Mouse (Mus musculus): ENCODE results near the gene Dpyd.

The Dpyd gene

GRCm38 (mm10) chr3:118561554-118562310, at the start of gene Dpyd:
TSS of gene Dpyd (plus strand) at chr3:118562129.
- DNase-seq (ENCODE audit: low spot score) = no peak

GRCm38 (mm10) chr3:118537676-118538075, 24.3 kb upstream of the Dpyd start:
- no peak for DNase-seq (ENCODE audit: low spot score)

DNA sequence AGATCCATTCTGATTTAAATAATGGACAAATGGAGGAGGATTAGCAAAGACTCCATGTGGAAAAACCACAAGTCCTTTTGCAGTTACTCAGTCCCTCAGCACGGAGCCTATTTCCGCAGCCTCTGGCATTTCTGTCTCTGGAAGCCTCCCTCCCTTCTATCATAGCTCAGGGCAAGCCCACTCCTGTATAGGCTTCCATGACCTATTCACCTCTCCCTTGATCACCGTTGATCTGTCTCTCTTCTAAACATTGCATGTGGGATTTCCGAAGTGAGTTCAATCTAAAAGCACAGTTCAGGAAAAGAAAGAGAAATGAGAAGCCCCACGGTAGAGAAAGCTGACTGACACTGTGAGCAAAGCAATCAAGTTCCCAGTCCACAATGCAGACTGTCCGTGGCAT, 20.2 kb upstream of the Dpyd start:
- no peak for DNase-seq (ENCODE audit: low spot score)

- no peak for DNase-seq (ENCODE audit: low spot score)
These were observed 14.2 kb upstream of the Dpyd start for GRCm38 (mm10) chr3:118547551-118548210.

DNA sequence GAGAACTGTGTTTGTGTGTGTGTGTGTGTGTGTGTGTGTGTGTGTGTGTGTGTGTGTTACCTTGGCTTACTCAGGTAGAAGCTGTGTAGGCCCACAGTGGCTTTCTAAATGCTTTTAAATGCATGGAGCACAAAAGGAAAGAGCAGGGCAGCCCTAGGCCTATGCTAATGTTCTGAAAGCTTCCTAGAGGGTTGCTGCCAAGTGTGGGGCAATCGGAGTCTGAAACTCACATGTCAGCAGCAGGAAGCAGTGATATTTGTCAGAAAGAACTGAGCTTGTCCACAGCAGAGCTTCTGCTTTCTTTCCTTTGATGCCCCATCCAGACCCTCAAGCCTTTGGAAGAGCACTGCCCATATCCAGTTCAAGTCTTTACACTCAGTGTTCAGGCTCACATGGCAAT, 4.3 kb upstream of the Dpyd start:
- no peak for DNase-seq (ENCODE audit: low spot score)

DNA sequence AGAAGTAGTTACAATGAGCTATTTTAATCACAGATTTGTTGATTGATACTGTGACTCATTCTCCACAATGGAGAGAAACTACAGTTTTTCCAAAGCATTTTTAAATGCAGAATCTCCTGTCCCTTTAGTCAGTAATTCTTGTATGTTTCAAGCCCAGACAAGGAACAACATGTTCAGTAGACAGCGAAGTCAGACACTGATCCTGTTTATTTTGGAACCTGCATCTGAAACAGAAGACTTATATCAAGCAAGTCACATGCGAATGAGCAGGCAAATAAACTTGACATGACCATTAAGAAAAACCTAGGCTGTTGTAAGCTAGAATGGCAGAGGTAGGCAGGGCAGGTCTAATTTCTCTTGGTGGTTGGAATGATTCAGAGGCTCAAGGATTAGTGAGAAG, 2.0 kb upstream of the Dpyd start:
- no peak for DNase-seq (ENCODE audit: low spot score)

DNA sequence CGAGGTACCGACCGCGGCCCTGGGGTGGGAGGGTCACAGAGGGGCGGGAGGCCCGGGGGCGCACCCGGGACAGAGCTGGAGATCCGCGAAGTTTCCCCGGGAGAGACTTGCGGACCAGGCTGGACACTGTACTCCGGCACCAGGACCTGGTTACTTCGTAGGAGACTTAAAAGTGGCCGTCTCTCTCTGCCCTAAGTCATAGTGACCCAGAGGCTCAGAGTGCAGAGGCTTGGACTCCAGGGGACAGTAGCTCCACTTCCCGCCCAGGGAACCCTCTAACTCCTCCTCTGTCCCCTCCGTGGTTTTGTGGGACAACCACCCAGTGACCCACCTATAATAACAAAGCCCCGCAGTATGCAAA, 362 bp downstream of the Dpyd start:
- DNase-seq (ENCODE audit: low spot score) = no peak

DNA sequence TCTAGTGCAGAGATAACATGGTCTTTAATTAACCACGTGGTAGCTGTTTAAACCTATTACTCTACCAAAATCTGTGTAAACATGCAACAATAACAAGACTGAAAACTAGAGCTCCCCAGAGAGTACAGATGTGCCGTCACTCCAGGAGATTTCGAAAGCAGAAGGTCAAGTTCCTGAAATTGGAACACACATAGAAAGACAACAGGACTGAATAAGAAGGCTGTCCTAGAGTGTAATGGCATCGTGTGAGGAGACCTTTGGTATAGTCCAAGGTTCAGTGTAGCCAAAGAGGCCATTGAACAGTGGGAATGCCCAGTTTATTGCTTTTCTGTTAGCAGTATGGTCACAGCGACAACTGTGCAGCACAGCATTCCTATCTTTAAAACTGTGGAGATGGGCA, 4.8 kb downstream of the Dpyd start:
- no peak for DNase-seq (ENCODE audit: low spot score)

DNA sequence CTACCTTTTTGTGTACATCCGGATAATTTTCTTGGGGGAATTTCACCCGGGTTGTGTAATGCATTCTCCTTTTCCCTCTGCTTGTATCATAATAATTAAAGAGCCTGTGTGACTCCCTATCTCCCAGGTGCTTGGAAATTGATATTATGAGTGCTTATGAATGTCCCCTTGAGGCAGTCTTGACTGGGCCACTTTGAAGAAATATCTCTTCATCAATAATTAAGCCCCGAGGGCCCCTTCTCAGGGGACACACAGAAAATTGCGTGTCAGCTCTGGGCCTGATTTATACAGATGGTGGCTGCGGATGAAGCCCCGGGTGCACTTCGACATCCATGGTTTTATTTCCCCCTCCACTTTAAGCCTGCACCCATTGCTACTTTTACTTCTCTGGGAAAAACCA, 8.3 kb downstream of the Dpyd start:
- no peak for DNase-seq (ENCODE audit: low spot score)

DNA sequence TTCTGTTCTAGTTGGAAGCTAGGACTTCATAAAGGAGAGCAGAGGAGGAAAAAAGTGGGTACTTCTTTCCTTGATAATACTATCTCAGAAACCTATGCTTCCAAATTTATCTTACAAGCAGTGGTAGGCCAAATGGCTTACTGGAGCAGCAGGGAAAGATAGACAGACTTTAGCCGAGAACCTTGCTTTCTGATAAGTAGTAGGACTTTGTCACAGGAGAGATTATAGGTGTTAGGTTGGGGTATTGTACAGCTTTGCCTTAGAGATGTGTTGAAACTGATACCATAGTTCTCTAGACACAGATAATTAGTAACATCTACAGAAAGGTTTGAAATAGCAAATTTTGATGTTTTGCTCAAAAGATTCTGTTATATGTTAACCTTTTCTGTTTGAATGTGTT, 28.6 kb downstream of the Dpyd start:
- no peak for DNase-seq (ENCODE audit: low spot score)

DNA sequence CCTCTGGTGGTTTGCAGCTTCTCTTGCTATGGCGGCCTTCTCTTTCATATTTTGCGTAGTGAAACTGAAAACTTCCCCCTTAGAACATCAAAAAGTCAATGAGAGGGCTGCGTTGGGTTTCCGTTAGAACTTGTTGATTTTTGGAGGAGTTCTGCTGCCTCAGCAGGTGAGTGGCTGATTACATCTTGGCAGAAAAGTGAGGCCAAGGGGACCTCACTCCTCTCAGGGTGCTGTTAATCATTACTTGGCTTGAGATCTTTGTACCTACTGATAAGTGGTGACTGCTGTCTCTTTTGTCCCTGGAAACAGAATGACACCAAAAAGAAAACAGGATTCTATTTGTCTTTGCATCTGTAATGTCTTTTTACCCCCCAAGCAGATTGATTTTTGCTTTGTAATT, 32.9 kb downstream of the Dpyd start:
- no peak for DNase-seq (ENCODE audit: low spot score)

- no peak for DNase-seq (ENCODE audit: low spot score)
These were observed 33.8 kb downstream of the Dpyd start for GRCm38 (mm10) chr3:118595693-118596092.

- DNase-seq (ENCODE audit: low spot score) = no peak
These were observed 40.0 kb downstream of the Dpyd start for GRCm38 (mm10) chr3:118601689-118602640.

GRCm38 (mm10) chr3:118608708-118609107, 46.8 kb downstream of the Dpyd start:
- no peak for DNase-seq (ENCODE audit: low spot score)

GRCm38 (mm10) chr3:118626455-118627375, 64.8 kb downstream of the Dpyd start:
- no peak for DNase-seq (ENCODE audit: low spot score)

GRCm38 (mm10) chr3:118629737-118630136, 67.8 kb downstream of the Dpyd start:
- DNase-seq (ENCODE audit: low spot score) = no peak

- no peak for DNase-seq (ENCODE audit: low spot score)
These were observed 84.2 kb downstream of the Dpyd start for GRCm38 (mm10) chr3:118646024-118646570.

DNA sequence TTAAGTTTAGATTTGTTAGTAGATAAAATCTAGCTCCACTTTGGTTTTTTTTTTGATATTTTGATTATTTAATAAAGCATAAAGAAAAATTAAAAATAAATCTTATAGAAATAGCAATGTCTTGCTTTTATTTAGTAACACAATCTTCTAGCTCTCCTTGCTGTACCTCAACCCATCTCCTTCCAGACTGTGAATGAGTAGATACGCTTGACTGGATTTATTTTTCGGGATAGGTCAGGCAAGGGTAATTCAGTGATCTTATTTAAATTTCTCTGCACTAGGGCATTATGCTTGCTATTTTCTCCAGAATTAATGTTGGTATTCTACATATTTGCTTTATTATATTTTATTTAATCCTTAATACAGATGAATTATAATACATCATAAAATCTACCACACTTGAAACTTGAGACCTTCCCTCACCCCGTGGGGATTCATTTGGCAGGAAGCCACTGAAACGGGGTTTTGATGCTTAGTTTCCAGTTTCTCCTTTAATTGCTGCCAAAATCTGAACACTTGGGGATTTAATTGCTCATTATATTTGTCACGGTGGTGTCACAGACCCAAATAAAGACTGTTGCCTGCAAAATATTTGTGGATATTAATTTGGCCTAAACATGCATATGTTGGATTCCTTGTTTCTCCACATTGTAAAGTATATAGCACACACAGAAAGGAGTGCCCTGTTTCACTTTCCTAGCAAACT, 102.2 kb downstream of the Dpyd start:
- no peak for DNase-seq (ENCODE audit: low spot score)

DNA sequence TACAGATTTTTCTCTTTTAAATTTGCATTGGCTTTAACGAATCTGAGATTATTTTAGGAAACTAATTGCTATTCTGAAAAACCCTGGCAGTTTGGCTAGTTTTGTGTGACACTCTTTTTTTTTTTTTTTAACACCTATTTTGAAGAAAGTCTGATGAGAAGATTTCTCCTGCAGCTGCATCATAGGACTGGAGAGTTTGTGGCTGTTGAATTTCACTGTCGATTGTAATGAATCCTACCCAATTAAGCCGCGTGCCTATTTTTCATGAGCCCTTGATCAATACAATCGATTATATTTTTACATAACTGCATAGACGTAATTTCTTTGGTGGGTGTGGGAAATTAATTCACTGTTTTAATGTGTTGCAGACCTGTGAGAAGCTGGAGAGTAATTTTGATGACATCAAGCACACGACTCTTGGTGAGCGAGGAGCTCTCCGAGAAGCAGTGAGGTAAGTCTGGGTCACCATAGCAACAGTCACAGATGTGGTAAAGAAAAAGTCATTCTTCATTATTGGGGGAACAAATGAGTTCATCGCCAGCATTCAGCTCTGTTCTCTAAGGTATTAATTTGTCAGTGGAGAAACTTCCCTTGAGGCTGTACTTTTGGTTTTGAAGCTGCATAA, 112.3 kb downstream of the Dpyd start:
- no peak for DNase-seq (ENCODE audit: low spot score)

DNA sequence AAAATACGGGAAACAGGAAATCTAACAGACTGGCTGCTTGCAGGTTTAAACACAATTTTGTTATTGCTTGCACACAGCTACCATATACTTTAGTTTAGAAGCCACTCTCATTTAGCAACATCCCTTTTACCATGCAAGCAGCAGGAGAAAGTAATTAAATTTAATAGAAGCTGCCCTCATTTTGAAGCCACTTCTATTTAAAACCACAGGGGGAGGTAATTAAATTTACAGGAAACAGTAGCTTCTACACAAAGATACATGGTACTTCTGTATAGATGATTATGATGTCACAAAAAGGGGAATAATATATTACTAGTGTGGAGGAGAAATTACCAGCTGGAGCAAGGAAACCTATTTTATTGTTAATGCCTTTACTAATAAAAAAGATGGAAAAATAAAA, 113.5 kb downstream of the Dpyd start:
- DNase-seq (ENCODE audit: low spot score) = no peak

Data from c-Kit-positive CD71-positive TER-119-positive erythroid progenitor cells, embryonic 14.5 days (primary cell).